Mouse (Mus musculus) layer of hippocampus, adult 11-12 months (tissue): Measurements from ENCODE around the gene Kcnd2.
A peak's percentile ranks its signal among the peaks of the same experiment; 100 is the strongest.

Experiments used
- DNase-seq: peaks from one replicate; pipeline ENCODE4 v3.0.0; 2022; ENCODE audit warnings: low spot score

Gene Kcnd2

DNA sequence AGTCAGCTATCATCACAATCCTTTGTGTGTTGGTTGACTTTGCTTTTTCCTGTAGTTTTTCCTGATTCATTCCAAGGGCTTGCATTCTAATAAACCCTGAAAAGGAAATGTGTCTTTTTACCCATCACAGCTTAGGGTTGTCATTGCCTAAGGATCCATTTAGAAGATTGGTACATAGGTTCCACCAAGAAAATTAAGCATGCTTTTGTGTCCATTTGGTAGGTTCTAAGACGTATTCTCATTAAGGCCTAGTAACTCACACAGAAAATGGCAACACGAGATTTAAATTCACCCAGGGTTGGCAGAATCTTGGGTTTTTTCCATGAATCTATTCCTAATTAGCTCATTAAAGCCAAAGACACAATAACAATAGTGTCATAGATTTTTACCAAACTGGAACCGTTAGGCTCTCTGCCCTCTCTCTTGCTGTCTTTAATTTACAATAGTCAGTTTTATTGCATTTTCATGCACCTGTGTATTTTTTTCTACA lies 477.6 kb downstream of the Kcnd2 start:
- DNase-seq: no peak

- no peak for DNase-seq
Observed at GRCm38 (mm10) chr6:21697641-21698040, 482.3 kb downstream of the Kcnd2 start.

- DNase-seq: peak; percentile 28
Observed at GRCm38 (mm10) chr6:21701131-21701530, 485.8 kb downstream of the Kcnd2 start.

DNA sequence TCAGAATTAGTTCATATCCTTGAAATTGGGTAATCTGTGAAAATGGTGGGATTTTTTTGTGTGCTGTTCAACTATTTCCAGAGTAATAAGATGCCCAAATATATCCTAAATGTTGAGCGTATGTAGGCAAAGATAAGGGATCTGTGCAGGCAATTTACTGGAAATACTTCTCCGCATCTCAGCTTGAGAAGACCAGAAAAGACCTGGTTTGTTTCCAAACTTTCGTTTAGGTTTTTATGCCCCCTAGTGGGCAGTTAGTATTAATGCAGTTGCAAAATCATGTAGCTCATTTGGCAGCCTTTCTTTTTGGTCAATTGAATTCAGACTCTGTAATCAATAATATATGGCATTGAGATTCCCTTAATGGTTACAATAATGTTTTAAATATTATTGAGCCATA lies 493.9 kb downstream of the Kcnd2 start:
- no peak for DNase-seq

- no peak for DNase-seq
Observed at GRCm38 (mm10) chr6:21719121-21719520, 503.8 kb downstream of the Kcnd2 start.

DNA sequence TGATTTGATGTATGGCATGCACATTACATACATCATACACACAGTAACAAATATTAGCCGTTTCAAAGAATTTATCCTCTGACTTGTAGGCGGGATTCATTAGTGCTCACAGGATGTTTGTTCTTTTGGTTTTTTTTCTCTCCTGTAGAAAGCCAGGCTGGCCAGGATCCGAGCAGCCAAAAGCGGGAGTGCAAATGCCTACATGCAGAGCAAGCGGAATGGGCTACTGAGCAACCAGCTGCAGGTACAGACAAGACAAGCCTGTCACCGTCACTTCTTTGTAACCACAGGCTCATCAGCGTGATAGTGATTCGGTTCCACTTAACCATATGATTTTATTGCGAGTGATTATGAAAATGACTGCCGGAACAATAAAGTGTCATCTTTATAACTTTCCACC lies 506.9 kb downstream of the Kcnd2 start:
- no peak for DNase-seq

DNA sequence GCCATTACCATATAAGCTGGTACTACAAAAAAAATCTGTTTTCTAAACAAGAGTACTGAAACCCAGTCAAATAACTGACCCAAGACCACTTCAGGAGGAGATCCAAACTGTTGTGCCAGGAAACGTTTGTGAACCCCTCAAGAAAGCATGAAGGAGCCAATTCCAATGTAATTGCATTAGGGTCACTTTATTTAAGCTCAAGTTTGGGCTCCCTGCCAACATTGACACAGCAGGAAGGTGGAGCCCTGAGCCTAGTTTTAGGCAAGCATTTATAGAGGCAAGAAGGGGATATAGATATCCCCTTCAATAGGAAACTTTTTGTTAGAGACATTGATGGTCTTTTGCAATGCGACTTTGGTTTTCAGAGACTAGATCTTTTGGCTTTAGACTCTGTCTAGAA lies 525.3 kb downstream of the Kcnd2 start:
- no peak for DNase-seq

DNA sequence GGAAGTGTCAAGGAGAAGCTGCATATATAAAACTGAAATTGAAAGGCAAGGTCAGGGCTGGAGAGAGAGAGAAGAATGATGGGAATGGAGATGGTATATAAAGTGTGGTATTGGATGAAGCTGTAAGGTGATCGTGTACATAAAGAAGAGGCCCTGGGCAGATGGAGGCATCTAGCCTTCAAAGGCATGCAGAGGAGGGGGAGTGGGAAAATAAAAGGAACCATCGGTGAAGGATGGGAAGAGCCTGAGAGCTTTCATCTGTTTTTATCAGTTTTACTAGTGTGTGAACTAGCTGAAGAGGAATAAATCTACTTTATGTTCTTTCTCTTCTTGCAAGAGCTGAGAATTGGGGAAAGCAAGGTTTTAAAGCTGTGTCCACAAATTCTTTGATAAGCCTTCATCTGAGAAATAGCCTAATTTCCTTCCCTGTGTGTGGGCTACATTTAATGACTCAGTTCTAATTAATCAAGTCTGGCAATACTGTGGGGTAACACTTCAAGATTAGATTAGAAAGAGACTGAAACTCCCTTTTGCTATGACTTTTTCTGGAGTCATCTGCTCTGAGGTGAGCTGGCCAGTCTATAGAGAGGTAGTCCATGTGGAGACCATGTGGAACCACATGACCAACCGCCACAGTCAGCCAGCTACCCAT lies 529.4 kb downstream of the Kcnd2 start:
- DNase-seq: no peak

- no peak for DNase-seq
Observed at GRCm38 (mm10) chr6:21747536-21747935, 532.2 kb downstream of the Kcnd2 start.

- DNase-seq: no peak
Observed at GRCm38 (mm10) chr6:21767787-21768221, 552.5 kb downstream of the Kcnd2 start.

GRCm38 (mm10) chr6:21768745-21769446 lies 553.6 kb downstream of the Kcnd2 start:
- no peak for DNase-seq

DNA sequence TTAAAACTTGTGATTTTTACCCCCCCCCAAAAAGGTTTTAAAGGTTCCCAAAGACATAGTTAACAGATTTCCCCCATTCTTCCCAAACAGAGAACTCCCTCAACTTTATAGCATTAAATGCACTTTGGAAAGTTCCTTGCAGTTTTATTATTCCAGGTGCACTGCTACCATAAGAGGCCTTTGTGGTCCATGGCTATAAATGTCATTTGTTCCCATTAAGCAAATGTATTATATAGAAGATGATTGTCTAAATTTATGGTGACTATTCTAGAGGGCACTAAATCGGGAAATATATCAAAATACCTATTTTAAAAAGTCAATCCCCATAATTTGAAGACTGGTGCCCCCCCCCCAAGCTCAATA lies 554.1 kb downstream of the Kcnd2 start:
- DNase-seq: no peak

GRCm38 (mm10) chr6:21774213-21774916 lies 559.1 kb downstream of the Kcnd2 start:
- DNase-seq: no peak
